Mouse (Mus musculus): Measurements from ENCODE around the gene Mbd3.

The Mbd3 gene

GRCm38 (mm10) chr10:80395025-80395627, 4.2 kb downstream of the Mbd3 start:
- DNase-seq: no peak

DNA sequence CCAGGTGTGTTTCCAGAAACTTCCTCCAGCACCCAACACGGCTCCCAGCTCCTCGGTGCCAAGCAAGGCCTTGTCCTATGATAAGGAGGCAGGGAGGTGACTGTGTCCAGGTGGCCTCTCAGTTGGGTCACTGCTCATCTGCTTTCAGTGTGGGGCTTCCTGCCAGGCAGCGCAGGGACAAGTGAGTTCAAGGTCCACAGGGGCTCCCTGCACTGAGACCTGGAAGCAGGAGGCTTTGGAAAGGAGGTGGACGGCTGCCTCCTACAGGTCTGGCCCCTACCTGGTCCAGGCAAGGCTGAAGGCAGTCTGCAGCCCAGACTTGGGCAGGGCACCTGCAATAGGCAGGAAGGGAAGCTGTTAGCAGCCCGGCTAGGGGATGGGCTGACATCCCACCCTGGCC, 6.7 kb downstream of the Mbd3 start:
- no peak for DNase-seq

DNA sequence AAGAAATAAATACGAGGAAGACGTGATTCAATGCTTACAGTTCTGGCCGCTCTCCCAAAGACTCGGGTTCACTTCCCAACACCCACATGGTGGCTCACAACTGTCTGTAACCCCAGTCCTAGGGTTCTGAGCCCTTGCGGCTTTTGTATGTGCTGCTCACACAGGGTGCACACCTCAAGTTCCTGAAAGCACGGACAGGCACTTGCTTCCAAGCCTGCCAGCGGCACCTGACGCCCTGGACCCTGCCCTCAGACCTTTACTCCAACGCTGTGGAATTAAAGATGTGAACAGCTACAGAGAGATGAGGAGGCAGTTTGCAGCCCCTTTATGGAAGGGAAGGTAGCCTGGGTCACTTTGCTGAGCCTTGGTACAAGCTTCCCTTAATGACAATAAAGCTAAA, 8.7 kb downstream of the Mbd3 start:
- DNase-seq: no peak

DNA sequence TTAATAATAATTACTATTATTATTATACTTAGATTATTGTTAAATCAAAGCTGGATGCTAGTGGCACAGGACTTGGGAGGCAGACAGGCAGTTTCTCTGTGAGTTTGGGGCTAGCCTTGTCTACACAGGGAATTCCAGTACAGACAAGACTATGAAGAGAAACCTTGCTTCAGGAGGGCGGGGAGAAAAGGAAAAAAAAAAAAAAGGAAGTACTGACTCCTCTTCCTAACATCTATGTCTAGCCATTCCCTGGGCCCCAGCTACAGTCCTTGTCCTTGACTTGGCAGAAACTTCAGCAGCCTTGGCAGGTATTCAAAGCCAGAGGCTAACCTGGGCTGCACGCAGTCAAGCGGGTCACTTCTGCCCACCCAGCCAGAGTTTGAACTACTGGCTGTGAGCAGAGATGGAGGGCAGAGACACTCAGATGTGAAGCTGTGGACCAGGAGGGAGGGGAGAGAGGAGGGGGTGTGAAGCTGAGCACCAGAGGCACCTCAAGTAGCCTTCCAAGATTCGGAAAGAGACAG, 10.1 kb downstream of the Mbd3 start:
- DNase-seq: no peak

GRCm38 (mm10) chr10:80388731-80389130, 10.6 kb downstream of the Mbd3 start:
- DNase-seq: no peak

GRCm38 (mm10) chr10:80387522-80387959, 11.8 kb downstream of the Mbd3 start, which contains the start of gene Mex3d:
TSS of gene Mex3d (minus strand) at chr10:80387659.
- peak; percentile 71 to 77 for DNase-seq

DNA sequence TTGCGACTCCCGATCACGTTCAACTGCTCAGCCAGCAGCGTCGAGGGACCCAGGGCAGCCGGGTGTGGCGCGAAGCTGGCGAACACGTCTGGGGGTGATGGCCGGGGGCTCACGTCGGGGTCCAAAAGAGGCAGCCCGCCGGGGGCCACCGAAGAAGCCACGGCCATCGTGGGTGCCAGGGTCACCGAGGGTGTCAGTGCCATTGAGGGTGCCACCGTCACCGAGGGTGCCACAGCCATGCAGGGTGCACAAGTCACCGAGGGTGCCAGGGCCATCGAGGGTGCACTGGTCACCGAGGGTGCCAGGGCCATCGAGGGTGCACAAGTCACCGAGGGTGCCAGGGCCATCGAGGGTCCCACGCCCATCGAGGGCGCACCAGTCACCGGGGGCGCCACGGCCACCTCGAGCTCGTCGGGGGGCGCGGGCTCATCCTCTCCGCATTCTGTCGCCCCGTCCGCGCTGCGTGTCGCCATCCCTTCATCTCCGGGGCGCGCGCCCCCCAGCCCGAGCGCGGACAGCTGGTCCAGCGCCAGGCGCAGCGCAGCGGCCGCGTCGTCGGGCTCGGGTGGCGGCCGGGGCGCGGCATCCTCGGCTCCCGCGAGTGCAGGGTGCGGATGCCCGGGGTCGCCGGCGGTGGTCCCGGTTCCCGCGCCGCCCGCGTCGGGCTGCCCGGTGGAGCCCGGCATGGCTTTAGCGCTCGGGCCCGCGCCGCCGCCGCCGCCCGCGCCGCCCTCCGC, 12.4 kb downstream of the Mbd3 start:
- no peak for DNase-seq

DNA sequence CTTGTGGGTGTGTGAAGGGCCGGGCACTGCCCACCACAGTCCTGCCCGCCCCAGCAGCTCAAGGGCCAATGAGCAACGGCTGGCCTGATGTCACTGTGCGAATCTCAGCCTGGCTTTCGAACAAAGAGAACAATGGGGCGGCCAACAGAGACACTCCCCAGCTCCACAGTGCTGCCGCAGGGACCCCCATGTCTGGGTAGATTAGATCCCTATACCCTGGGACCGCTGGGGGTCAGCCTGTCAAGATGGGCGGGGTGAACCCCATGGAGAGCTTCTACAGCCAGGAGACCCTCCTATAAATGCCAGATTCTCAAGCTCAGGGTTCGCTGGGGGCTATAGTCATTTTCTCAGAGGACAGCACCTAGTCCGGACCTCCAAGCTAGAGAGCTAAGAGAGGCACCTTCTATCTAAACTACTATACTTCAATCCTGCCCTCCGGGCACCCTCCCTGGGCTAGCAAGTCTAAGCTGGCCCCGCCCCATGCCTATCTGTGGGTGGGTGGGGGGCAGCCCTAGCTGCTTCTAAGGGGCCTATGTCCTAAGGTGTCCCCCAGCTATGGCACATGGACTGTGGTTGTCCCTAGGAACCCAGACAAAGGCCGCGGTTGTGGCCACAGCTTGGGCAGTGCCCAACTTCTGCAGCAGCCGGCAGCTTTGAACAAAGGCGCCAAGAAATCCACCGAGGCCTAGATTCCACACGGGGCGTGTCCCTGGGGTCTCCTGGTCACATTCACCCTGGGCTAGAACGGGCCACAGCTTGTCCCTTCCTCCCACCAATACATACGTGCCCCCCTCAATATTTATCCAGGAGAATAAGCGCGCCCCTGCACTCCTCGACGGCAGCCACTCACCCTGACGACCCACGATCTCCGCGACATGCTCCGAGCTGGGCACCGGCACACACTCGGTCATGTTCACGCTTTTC, 13.3 kb downstream of the Mbd3 start:
- DNase-seq: no peak

- no peak for DNase-seq
These were observed 14.0 kb downstream of the Mbd3 start for GRCm38 (mm10) chr10:80385310-80385709.

- DNase-seq: no peak
These were observed 14.6 kb downstream of the Mbd3 start for GRCm38 (mm10) chr10:80384709-80385108.

- no peak for DNase-seq
These were observed 15.2 kb downstream of the Mbd3 start for GRCm38 (mm10) chr10:80384115-80384639.

- no peak for DNase-seq
These were observed 15.9 kb downstream of the Mbd3 start for GRCm38 (mm10) chr10:80383431-80383830.

- DNase-seq: no peak
These were observed 16.5 kb downstream of the Mbd3 start for GRCm38 (mm10) chr10:80382641-80383365.

DNA sequence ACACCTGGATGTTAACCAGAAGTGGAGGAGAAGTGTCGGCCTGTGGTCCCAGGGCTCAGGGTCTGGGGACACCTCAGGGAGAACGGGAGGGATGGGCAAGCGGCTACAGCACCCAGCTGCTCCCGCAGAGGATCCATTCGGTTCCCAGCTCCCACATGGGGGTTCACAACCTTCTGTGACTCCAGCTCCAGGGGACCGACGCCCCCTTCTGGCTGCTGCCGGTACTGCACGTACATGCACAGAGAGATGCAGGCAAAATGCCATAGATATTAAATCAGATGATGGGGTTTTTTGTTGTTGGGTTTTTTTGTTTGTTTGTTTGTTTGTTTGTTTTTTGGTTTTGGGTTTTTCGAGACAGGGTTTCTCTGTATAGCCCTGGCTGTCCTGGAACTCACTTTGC, 21.6 kb downstream of the Mbd3 start:
- no peak for DNase-seq

DNA sequence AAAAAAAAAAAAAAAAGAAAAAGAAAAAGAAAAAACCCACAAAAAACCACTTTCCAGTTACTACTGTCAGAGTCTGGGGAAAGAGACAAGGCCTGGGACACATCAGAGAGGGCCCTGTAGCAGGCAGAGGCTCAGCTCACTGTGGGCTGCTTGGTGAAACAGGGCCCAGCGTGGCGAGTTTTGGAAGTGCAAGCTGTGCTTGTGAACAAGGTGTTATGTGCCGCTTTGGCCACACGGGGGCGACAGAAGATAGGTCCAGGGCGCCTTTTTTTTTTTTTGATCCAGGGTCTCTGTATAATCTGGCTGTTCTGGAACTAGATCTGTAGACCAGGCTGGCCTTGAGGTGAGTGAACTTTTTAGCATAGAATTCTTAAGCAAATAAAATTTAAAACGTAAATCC, 23.2 kb downstream of the Mbd3 start:
- peak; percentile 75 to 77 for DNase-seq

- no peak for DNase-seq
These were observed 25.3 kb downstream of the Mbd3 start for GRCm38 (mm10) chr10:80374063-80374462.

DNA sequence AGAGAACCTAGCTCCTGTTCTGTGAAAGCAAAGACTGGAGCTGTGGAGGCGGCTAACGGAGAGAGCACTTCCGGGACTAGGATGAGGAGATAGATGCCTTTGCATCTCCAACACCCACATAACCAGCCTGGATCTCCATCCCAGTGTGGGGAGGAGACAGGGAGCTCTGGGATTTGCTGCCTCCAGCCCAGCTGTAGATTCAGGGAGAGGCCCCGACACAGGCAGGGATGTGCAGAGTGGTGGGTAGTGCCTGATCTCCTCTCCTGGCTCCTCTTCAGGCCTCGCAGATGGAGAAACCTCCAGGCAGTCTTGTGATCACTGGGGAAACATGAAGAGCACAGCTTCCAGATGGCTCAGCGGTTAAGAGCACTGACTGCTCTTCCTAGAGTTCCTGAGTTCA, 26.6 kb downstream of the Mbd3 start:
- no peak for DNase-seq

- DNase-seq: no peak
These were observed 27.4 kb downstream of the Mbd3 start for GRCm38 (mm10) chr10:80371983-80372382.

- peak; percentile 52 to 71 for DNase-seq
These were observed 27.9 kb downstream of the Mbd3 start for GRCm38 (mm10) chr10:80371411-80371966.

DNA sequence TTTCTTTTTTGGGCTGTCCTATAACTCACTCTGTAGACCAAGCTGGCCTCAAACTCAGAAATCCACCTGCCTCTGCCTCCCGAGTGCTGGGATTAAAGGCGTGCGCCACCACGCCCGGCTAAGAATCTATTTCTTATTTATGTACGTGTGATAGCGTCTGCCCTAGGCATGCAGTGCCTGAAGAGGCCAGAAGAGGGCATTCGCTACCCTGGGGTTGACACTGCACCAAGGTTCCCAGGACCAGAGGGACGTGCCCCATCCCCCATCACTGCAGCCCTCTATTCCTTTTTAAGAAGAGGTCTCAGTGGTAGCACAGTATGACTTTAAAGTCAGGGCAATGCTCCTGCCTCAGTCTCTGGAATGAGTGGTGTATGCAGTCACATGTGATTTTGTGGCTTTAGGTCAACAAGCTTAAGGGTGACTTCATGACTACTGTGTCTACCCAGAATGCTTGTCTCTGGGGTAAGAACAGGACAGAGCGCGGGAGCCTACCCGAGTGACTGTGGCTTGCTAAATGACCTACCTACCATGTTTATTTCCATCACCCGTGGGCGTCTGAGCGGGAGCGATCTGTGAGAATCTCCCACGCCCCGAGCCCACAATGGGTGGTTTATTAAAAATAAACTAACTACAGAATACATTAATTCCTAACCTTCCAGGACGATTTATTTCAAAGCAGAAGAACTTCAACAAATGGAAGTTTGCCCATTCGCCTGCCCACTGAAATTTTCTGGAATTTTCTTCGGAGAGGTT, 29.2 kb downstream of the Mbd3 start:
- no peak for DNase-seq

GRCm38 (mm10) chr10:80368392-80368791, 31.0 kb downstream of the Mbd3 start:
- no peak for DNase-seq

Data from thymus, adult 18-20 months (tissue).